Mouse (Mus musculus) liver, postnatal 0 days (tissue): ENCODE results near the gene Gucd1. TPM values are rescaled to one million over a fixed set of nuclear protein-coding genes. Genes with fewer than 3 reads are reported as not detected.

Experiments
- ATAC-seq: fragments of 200-750 bp; cut with Nextera tagmentation; 2 replicates; pipeline ENCODE4 v1.8.0; 2017; ENCODE audit warnings: mild to moderate bottlenecking, moderate library complexity
- DNase-seq: peaks from one replicate; pipeline ENCODE4 v3.0.0-alpha.2; 2016
- H3K27ac ChIP-seq: fragments of 300-500 bp; sonication (generic); 2 replicates; pipeline ENCODE4 v1.5.1; 2014; ENCODE audit warnings: antibody characterized with exemption, moderate library complexity, mild to moderate bottlenecking, low read depth
- H3K27me3 ChIP-seq: fragments of 300-500 bp; sonication (generic); 2 replicates; pipeline ENCODE4 v1.6.1; 2014; ENCODE audit warnings: low read length, control low read depth, mixed read lengths; ENCODE audit not compliant: insufficient read depth
- H3K36me3 ChIP-seq: fragments of 300-500 bp; sonication (generic); replicated peaks from 2 replicates; pipeline ENCODE4 v1.6.1; 2014; ENCODE audit warnings: mild to moderate bottlenecking, control low read depth, low read length, moderate library complexity, mixed read lengths; ENCODE audit not compliant: insufficient read depth
- H3K4me1 ChIP-seq: fragments of 300-500 bp; sonication (generic); 2 replicates; pipeline ENCODE4 v1.6.1; 2014; ENCODE audit warnings: antibody characterized with exemption, mild to moderate bottlenecking, control low read depth; ENCODE audit not compliant: insufficient read depth
- H3K4me2 ChIP-seq: fragments of 300-500 bp; sonication (generic); 2 replicates; pipeline ENCODE4 v1.6.1; 2014; ENCODE audit warnings: low read depth, mild to moderate bottlenecking, low read length, moderate library complexity, mixed read lengths
- H3K4me3 ChIP-seq: fragments of 300-500 bp; sonication (generic); 2 replicates; pipeline ENCODE4 v1.5.1; 2014; ENCODE audit warnings: low read depth, low read length
- H3K9ac ChIP-seq: fragments of 300-500 bp; sonication (generic); replicated peaks from 2 replicates; pipeline ENCODE4 v1.6.1; 2014; ENCODE audit warnings: mild to moderate bottlenecking, moderate library complexity
- H3K9me3 ChIP-seq: fragments of 300-500 bp; sonication (generic); 2 replicates; pipeline ENCODE4 v1.6.1; 2016; ENCODE audit warnings: mild to moderate bottlenecking, control low read depth, low read length, mixed read lengths
- CTCF ChIP-seq: sonication (generic); IDR thresholded peaks from 2 replicates; pipeline ENCODE4 v1.5.1; 2016; ENCODE audit warnings: antibody characterized with exemption, low read depth
- EP300 ChIP-seq: IDR thresholded peaks from 2 replicates; pipeline ENCODE4 v1.6.1; 2016; ENCODE audit warnings: antibody characterized with exemption, low read depth, mild to moderate bottlenecking
- WGBS: fragments of 180-500 bp; shearing (Covaris S2); extraction: QIAGEN DNeasy Blood & Tissue Kit; methylation state at CpG from one replicate; pipeline ENCODE4 v1.1.7; 2014; ENCODE audit not compliant: insufficient replicate concordance; 5-methylcytosine and 5-hydroxymethylcytosine counted together
- polyA plus RNA-seq: library from polyadenylated mRNA; unstranded; fragments of >200 nt; fragmentation: Nextera tagmentation; extraction: Ambion mirVana; gene quantifications from 2 replicates; pipeline ENCODE4 v1.2.1, GENCODE M21; 2015

Gene Gucd1
- polyA plus RNA-seq, 1 experiment from 2014 or later = 45.6 TPM

- ATAC-seq (no peak), DNase-seq (no peak)
- H3K9me3 ChIP-seq = no peaks in the 10 kb centered on the region
- H3K9ac ChIP-seq = no peak overlapping the region
- 27% methylated on average over 6 of the region's 6 CpGs for WGBS
- H3K27ac ChIP-seq = no peak overlapping the region
- no peak for TF ChIP-seq EP300
- TF ChIP-seq CTCF = no peak
- H3K36me3 ChIP-seq = no peaks in the 10 kb centered on the region
- no peak overlapping the region for H3K4me2 ChIP-seq
- H3K4me3 ChIP-seq = no peak overlapping the region
- H3K4me1 ChIP-seq = no peaks in the 10 kb centered on the region
- no peaks in the 10 kb centered on the region for H3K27me3 ChIP-seq
Measured at GRCm38 (mm10) chr10:75484767-75485166, 33.0 kb downstream of the Gucd1 start.

GRCm38 (mm10) chr10:75484066-75484465, 33.7 kb downstream of the Gucd1 start:
- Histone ChIP-seq H3K4me2 (no peak overlapping the region), H3K36me3 (no peaks in the 10 kb centered on the region), H3K4me1 (no peaks in the 10 kb centered on the region), H3K9ac (no peak overlapping the region), H3K27me3 (no peaks in the 10 kb centered on the region), H3K9me3 (no peaks in the 10 kb centered on the region), H3K4me3 (no peak overlapping the region), H3K27ac (no peak overlapping the region)
- ATAC-seq (no peak), DNase-seq (no peak)
- TF ChIP-seq CTCF (no peak), EP300 (no peak)
- WGBS = 72% methylated on average over 6 of the region's 6 CpGs

- Histone ChIP-seq H3K4me3 (no peak overlapping the region), H3K9me3 (no peaks in the 10 kb centered on the region), H3K4me1 (no peaks in the 10 kb centered on the region), H3K27ac (no peak overlapping the region), H3K4me2 (no peak overlapping the region), H3K36me3 (no peaks in the 10 kb centered on the region), H3K27me3 (no peaks in the 10 kb centered on the region), H3K9ac (no peak overlapping the region)
- 86% methylated on average over 11 of the region's 11 CpGs for whole genome bisulfite sequencing
- ATAC-seq (no peak), DNase-seq (no peak)
- TF ChIP-seq CTCF = no peak
- TF ChIP-seq EP300 = no peak
Measured at GRCm38 (mm10) chr10:75482919-75483483, 34.8 kb downstream of the Gucd1 start.

GRCm38 (mm10) chr10:75482271-75482670, 35.5 kb downstream of the Gucd1 start:
- WGBS = 79% methylated on average over 5 of the region's 5 CpGs
- Histone ChIP-seq H3K4me1 (no peaks in the 10 kb centered on the region), H3K4me3 (no peak overlapping the region), H3K9me3 (no peaks in the 10 kb centered on the region), H3K27me3 (no peaks in the 10 kb centered on the region), H3K9ac (no peak overlapping the region), H3K4me2 (no peak overlapping the region), H3K27ac (no peak overlapping the region), H3K36me3 (no peaks in the 10 kb centered on the region)
- TF ChIP-seq CTCF (no peak), EP300 (no peak)
- DNase-seq (no peak), ATAC-seq (no peak)

- no peak overlapping the region for H3K4me3 ChIP-seq
- no peak overlapping the region for H3K4me2 ChIP-seq
- H3K9me3 ChIP-seq = no peaks in the 10 kb centered on the region
- no peak overlapping the region for H3K9ac ChIP-seq
- ATAC-seq (no peak), DNase-seq (no peak)
- WGBS = 70% methylated on average over 4 of the region's 4 CpGs
- no peaks in the 10 kb centered on the region for H3K36me3 ChIP-seq
- no peak overlapping the region for H3K27ac ChIP-seq
- H3K4me1 ChIP-seq = 0 out of 2 replicates have a peak, but pooled peaks cover 5% of the 10 kb centered on the region
- no peak for TF ChIP-seq EP300
- no peak for TF ChIP-seq CTCF
- H3K27me3 ChIP-seq = no peaks in the 10 kb centered on the region
Measured at GRCm38 (mm10) chr10:75481703-75482102, 36.1 kb downstream of the Gucd1 start.

- Histone ChIP-seq H3K9ac (no peak overlapping the region), H3K4me3 (no peak overlapping the region), H3K36me3 (no peaks in the 10 kb centered on the region), H3K27ac (no peak overlapping the region), H3K4me1 (peaks cover 6% of the 10 kb centered on the region; the same call in 1 of the 2 replicates), H3K4me2 (no peak overlapping the region), H3K9me3 (no peaks in the 10 kb centered on the region), H3K27me3 (no peaks in the 10 kb centered on the region)
- no peak for TF ChIP-seq EP300
- TF ChIP-seq CTCF = no peak
- ATAC-seq (no peak), DNase-seq (no peak)
- 74% methylated on average over 2 of the region's 2 CpGs for WGBS
Measured at GRCm38 (mm10) chr10:75479955-75480354, 37.8 kb downstream of the Gucd1 start.
